Mouse (Mus musculus) forebrain, embryonic 12.5 days (tissue): ENCODE results near the gene Enoph1. TPM values are rescaled to one million over a fixed set of nuclear protein-coding genes. Genes with fewer than 3 reads are reported as not detected.

Experiments used
- ATAC-seq: fragments of 200-750 bp; cut with Nextera tagmentation; 2 replicates; pipeline ENCODE4 v1.8.0; 2017; ENCODE audit warnings: moderate TSS enrichment; ENCODE audit not compliant: low FRiP score
- H3K27ac ChIP-seq: fragments of 300-500 bp; sonication (generic); 2 replicates; pipeline ENCODE4 v1.5.1; 2016; ENCODE audit warnings: mild to moderate bottlenecking
- H3K27me3 ChIP-seq: fragments of 300-500 bp; sonication (generic); 2 replicates; pipeline ENCODE4 v1.6.1; 2016; ENCODE audit warnings: mild to moderate bottlenecking
- H3K36me3 ChIP-seq: fragments of 300-500 bp; sonication (generic); replicated peaks from 2 replicates; pipeline ENCODE4 v1.6.1; 2016; ENCODE audit warnings: mild to moderate bottlenecking
- H3K4me1 ChIP-seq: fragments of 300-500 bp; sonication (generic); 2 replicates; pipeline ENCODE4 v1.6.1; 2016
- H3K4me2 ChIP-seq: fragments of 300-500 bp; sonication (generic); 2 replicates; pipeline ENCODE4 v1.6.1; 2016; ENCODE audit warnings: mild to moderate bottlenecking, moderate library complexity
- H3K4me3 ChIP-seq: fragments of 300-500 bp; sonication (generic); replicated peaks from 2 replicates; pipeline ENCODE4 v1.5.1; 2016; ENCODE audit warnings: mild to moderate bottlenecking
- H3K9ac ChIP-seq: fragments of 300-500 bp; sonication (generic); 2 replicates; pipeline ENCODE4 v1.6.1; 2016; ENCODE audit warnings: mild to moderate bottlenecking
- H3K9me3 ChIP-seq: fragments of 300-500 bp; sonication (generic); 2 replicates; pipeline ENCODE4 v1.6.1; 2016
- WGBS: fragments of 180-500 bp; shearing (Covaris S2); methylation state at CpG from one replicate; pipeline ENCODE4 v1.1.7; 2016; 5-methylcytosine and 5-hydroxymethylcytosine counted together
- polyA plus RNA-seq: library from polyadenylated mRNA; unstranded; fragments of >200 nt; fragmentation: Nextera tagmentation; extraction: Ambion mirVana; gene quantifications from 2 replicates; pipeline ENCODE4 v1.2.1, GENCODE M21; 2016

Enoph1 gene
- polyA plus RNA-seq, 1 experiment from 2014 or later = 43.8 TPM

- Histone ChIP-seq H3K27ac (peak overlapping the region; percentile 38), H3K4me1 (peaks cover 17% of the 10 kb centered on the region; the same call in 1 of the 2 replicates), H3K4me3 (no peak overlapping the region), H3K4me2 (no peak overlapping the region), H3K9me3 (no peaks in the 10 kb centered on the region), H3K9ac (no peak overlapping the region), H3K36me3 (peaks cover 41% of the 10 kb centered on the region), H3K27me3 (no peaks in the 10 kb centered on the region)
- ATAC-seq = no peak
- WGBS = 49% methylated on average over 6 of the region's 6 CpGs
Observed at GRCm38 (mm10) chr5:100059326-100059725, 19.5 kb downstream of the Enoph1 start.

- Histone ChIP-seq H3K4me2 (no peak overlapping the region), H3K36me3 (peaks cover 42% of the 10 kb centered on the region), H3K9me3 (no peaks in the 10 kb centered on the region), H3K27ac (no peak overlapping the region), H3K4me1 (peaks cover 17% of the 10 kb centered on the region; the same call in 1 of the 2 replicates), H3K9ac (no peak overlapping the region), H3K27me3 (no peaks in the 10 kb centered on the region), H3K4me3 (no peak overlapping the region)
- no peak for ATAC-seq
- WGBS = 95% methylated on average over 14 of the region's 14 CpGs
Observed at GRCm38 (mm10) chr5:100060876-100061275, 21.1 kb downstream of the Enoph1 start.

- Histone ChIP-seq H3K9ac (no peak overlapping the region), H3K4me2 (no peak overlapping the region), H3K27me3 (no peaks in the 10 kb centered on the region), H3K27ac (no peak overlapping the region), H3K4me1 (no peaks in the 10 kb centered on the region), H3K36me3 (peaks cover 39% of the 10 kb centered on the region), H3K4me3 (no peak overlapping the region), H3K9me3 (no peaks in the 10 kb centered on the region)
- WGBS = 91% methylated on average over 16 of the region's 16 CpGs
- no peak for ATAC-seq
Observed at GRCm38 (mm10) chr5:100067579-100067978, 27.8 kb downstream of the Enoph1 start.

DNA sequence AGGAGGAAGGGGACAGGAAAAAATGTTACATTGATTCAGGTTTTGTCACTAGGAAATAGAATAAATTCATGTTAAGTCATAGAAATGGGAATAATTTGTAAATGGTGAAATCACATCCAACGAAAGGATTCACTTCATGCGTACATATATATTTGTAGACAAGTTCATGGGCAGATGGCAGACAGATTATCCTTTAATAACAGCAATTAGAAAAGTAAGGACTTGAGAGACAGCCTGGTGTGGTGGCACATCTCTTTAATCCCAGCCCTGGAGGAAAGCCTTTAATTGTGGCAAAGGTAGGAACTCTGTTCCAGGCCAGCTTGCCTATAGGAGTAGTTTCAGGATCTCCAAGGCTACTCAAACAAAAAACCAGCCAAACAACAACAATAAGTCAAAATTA is 29.7 kb downstream of the Enoph1 start:
- Histone ChIP-seq H3K9ac (no peak overlapping the region), H3K36me3 (peaks cover 30% of the 10 kb centered on the region), H3K4me2 (no peak overlapping the region), H3K9me3 (no peaks in the 10 kb centered on the region), H3K4me3 (no peak overlapping the region), H3K27me3 (no peaks in the 10 kb centered on the region), H3K4me1 (no peaks in the 10 kb centered on the region), H3K27ac (no peak overlapping the region)
- ATAC-seq = no peak
- WGBS = 91% methylated on average over 2 of the region's 2 CpGs

DNA sequence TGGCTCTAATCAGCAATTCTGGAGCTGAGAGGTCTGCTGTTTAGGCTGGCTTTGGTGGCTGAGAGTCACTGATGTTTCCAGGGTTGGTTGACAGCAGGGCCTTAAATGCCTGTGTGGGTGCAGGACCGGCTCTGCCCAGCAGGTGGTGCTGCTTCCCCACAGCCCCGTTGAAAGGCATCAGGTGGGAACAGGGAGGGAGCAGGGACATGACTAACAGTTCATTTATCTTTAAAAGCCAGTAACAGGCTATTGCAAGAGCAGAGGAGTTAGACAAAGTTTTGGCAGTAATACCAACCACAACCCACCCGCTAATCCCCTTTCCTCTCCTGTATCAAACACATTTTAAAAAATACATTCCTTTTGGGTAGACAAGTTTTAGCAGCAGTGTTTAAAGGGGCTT is 30.5 kb downstream of the Enoph1 start:
- 25% methylated on average over 3 of the region's 3 CpGs for WGBS
- Histone ChIP-seq H3K4me1 (no peaks in the 10 kb centered on the region), H3K36me3 (peaks cover 30% of the 10 kb centered on the region), H3K4me3 (no peak overlapping the region), H3K4me2 (no peak overlapping the region), H3K27me3 (no peaks in the 10 kb centered on the region), H3K27ac (no peak overlapping the region), H3K9me3 (no peaks in the 10 kb centered on the region), H3K9ac (no peak overlapping the region)
- peak; percentile 44; the same call in 1 of the 2 replicates for ATAC-seq

DNA sequence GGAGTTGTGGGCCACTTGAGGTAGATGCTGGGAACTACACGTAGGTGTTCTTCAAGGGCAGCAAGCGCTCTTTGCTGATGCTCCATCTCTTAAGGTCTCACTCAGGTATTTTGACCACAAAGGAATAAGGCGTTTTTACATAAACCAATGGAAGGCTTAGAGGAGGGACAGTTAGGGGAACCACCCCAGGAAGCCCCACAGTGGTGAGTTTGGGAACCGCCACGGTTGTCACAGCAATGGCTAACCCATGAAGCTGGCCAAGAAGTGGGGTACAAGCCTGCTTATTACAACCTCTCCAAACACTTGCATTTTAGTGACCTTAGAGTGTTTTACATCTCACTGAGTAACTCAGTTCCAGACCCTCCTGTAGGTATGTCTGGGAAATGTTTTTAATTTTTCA is 31.8 kb downstream of the Enoph1 start:
- Histone ChIP-seq H3K27me3 (no peaks in the 10 kb centered on the region), H3K9me3 (no peaks in the 10 kb centered on the region), H3K9ac (no peak overlapping the region), H3K27ac (0 out of 2 replicates have a peak overlapping the region, but pooled peaks have one; percentile 8), H3K4me1 (no peaks in the 10 kb centered on the region), H3K36me3 (peaks cover 30% of the 10 kb centered on the region), H3K4me2 (no peak overlapping the region), H3K4me3 (no peak overlapping the region)
- ATAC-seq = no peak
- 90% methylated on average over 5 of the region's 5 CpGs for WGBS

- Histone ChIP-seq H3K27me3 (no peaks in the 10 kb centered on the region), H3K4me2 (no peak overlapping the region), H3K36me3 (peaks cover 23% of the 10 kb centered on the region), H3K9ac (no peak overlapping the region), H3K4me1 (no peaks in the 10 kb centered on the region), H3K4me3 (no peak overlapping the region), H3K9me3 (no peaks in the 10 kb centered on the region), H3K27ac (0 out of 2 replicates have a peak overlapping the region, but pooled peaks have one; percentile 6)
- ATAC-seq = no peak
- WGBS = 71% methylated on average over 9 of the region's 9 CpGs
Observed at GRCm38 (mm10) chr5:100072557-100072956, 32.8 kb downstream of the Enoph1 start.

GRCm38 (mm10) chr5:100074571-100074970 is 34.8 kb downstream of the Enoph1 start:
- H3K4me1 ChIP-seq = peaks cover 6% of the 10 kb centered on the region; the same call in 1 of the 2 replicates
- no peak for ATAC-seq
- 62% methylated on average over 4 of the region's 4 CpGs for WGBS
- no peak overlapping the region for H3K4me3 ChIP-seq
- no peak overlapping the region for H3K9ac ChIP-seq
- no peaks in the 10 kb centered on the region for H3K27me3 ChIP-seq
- no peaks in the 10 kb centered on the region for H3K9me3 ChIP-seq
- no peak overlapping the region for H3K4me2 ChIP-seq
- no peak overlapping the region for H3K27ac ChIP-seq
- peaks cover 15% of the 10 kb centered on the region for H3K36me3 ChIP-seq

GRCm38 (mm10) chr5:100079040-100079930 is 39.5 kb downstream of the Enoph1 start:
- Histone ChIP-seq H3K9ac (0 out of 2 replicates have a peak overlapping the region, but pooled peaks have one; percentile 0), H3K4me3 (peak overlapping the region; percentile 32), H3K4me1 (peaks cover 12% of the 10 kb centered on the region; the same call in 1 of the 2 replicates), H3K27me3 (peaks cover 3% of the 10 kb centered on the region; the same call in 1 of the 2 replicates), H3K36me3 (no peaks in the 10 kb centered on the region), H3K4me2 (peak overlapping the region; percentile 53), H3K27ac (no peak overlapping the region), H3K9me3 (no peaks in the 10 kb centered on the region)
- ATAC-seq = peak; percentile 48
- WGBS = 40% methylated on average over 36 of the region's 36 CpGs

DNA sequence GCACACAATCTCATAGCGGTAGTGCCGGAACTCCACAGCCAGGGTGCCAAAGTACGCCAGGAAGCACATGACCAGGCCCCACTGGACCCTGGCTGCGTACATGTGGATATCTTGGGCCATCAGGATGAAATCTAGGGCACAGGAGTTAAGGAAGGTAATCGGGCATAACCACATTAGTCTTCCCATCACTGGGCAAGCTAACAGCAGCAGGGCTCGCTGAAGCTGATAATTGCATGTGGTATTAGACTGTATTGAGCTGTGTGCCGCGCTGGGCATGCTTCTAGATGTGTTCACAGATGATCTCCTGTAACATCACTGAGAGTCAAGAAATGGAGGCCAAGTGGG is 40.1 kb downstream of the Enoph1 start:
- no peak overlapping the region for H3K9ac ChIP-seq
- ATAC-seq = 0 out of 2 replicates have a peak, but pooled peaks have one; percentile 31
- no peak overlapping the region for H3K27ac ChIP-seq
- peak overlapping the region; percentile 53 for H3K4me2 ChIP-seq
- no peaks in the 10 kb centered on the region for H3K36me3 ChIP-seq
- no peak overlapping the region for H3K4me3 ChIP-seq
- H3K4me1 ChIP-seq = peaks cover 12% of the 10 kb centered on the region; the same call in 1 of the 2 replicates
- WGBS = 82% methylated on average over 8 of the region's 8 CpGs
- no peaks in the 10 kb centered on the region for H3K9me3 ChIP-seq
- peaks cover 3% of the 10 kb centered on the region; the same call in 1 of the 2 replicates for H3K27me3 ChIP-seq

GRCm38 (mm10) chr5:100082006-100082405 is 42.2 kb downstream of the Enoph1 start:
- H3K9ac ChIP-seq = no peak overlapping the region
- ATAC-seq = no peak
- H3K4me2 ChIP-seq = no peak overlapping the region
- H3K27me3 ChIP-seq = peaks cover 3% of the 10 kb centered on the region; the same call in 1 of the 2 replicates
- H3K4me1 ChIP-seq = peaks cover 22% of the 10 kb centered on the region; the same call in 1 of the 2 replicates
- H3K36me3 ChIP-seq = no peaks in the 10 kb centered on the region
- 87% methylated on average over 4 of the region's 4 CpGs for WGBS
- no peak overlapping the region for H3K4me3 ChIP-seq
- no peaks in the 10 kb centered on the region for H3K9me3 ChIP-seq
- no peak overlapping the region for H3K27ac ChIP-seq

DNA sequence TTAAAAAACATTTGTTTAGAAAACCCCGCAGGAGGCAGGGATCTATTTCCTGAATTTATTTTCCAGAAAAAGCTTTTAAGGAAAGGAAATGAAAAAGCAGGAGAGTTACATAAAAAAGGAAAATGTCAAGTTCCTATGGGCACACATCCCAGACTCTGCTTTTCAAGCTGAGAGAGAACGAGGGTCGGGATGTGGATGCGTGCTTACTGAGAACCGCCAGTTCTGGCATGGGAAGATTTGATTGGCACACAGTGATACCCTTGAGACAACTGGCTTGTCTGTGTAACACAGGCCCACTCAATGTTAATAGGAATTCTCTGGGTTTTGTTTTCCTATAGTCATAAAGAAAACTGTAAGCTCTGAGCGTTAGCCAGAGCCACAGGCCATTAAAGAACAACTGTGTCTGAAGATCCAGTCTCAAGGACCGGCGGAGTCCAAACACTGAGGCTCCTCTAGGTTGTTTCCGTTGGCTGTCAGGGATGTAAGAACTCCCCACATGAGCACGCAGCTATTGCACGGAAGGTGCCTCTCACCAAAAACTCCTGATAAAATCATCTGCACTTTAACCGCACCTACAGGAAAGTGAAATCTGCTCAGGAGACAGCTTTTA is 44.3 kb downstream of the Enoph1 start:
- H3K4me1 ChIP-seq = peaks cover 21% of the 10 kb centered on the region; the same call in 1 of the 2 replicates
- H3K4me3 ChIP-seq = no peak overlapping the region
- H3K27me3 ChIP-seq = peaks cover 4% of the 10 kb centered on the region; the same call in 1 of the 2 replicates
- no peak overlapping the region for H3K27ac ChIP-seq
- 62% methylated on average over 12 of the region's 12 CpGs for WGBS
- no peak overlapping the region for H3K9ac ChIP-seq
- no peak overlapping the region for H3K4me2 ChIP-seq
- H3K9me3 ChIP-seq = no peaks in the 10 kb centered on the region
- no peak for ATAC-seq
- H3K36me3 ChIP-seq = no peaks in the 10 kb centered on the region
